Mouse (Mus musculus): ENCODE measurements around the gene Btbd9.

Gene Btbd9

GRCm38 (mm10) chr17:30598300-30598699 is 22.0 kb upstream of the Btbd9 start:
- DNase-seq (ENCODE audit: low read depth) = no peak

GRCm38 (mm10) chr17:30597786-30598185 is 21.5 kb upstream of the Btbd9 start:
- no peak for DNase-seq (ENCODE audit: low read depth)

DNA sequence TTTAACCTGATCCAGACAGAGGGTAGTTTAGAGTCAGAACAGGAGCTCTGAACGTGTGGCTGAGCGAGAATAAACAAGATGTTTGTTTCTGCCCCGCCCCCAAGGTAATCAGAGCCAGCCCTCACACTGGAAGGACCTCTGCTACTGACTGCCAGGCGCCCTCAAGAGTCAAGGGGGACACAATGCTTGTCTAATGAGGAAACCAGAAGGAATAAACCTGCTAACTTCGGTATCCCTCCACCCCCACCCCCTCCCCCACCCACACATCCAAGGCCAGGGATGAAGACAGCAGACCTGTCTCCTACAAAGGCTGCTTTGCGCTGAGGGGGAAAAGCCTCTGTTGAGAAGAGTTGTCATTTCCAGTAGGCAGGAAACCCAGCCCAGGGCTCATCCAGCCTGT is 18.6 kb upstream of the Btbd9 start:
- DNase-seq (ENCODE audit: low read depth) = no peak

GRCm38 (mm10) chr17:30594407-30594806 is 18.1 kb upstream of the Btbd9 start:
- DNase-seq (ENCODE audit: low read depth) = no peak

- peak; percentile 39 for DNase-seq (ENCODE audit: low read depth)
Measured at GRCm38 (mm10) chr17:30590417-30591198, 14.3 kb upstream of the Btbd9 start.

DNA sequence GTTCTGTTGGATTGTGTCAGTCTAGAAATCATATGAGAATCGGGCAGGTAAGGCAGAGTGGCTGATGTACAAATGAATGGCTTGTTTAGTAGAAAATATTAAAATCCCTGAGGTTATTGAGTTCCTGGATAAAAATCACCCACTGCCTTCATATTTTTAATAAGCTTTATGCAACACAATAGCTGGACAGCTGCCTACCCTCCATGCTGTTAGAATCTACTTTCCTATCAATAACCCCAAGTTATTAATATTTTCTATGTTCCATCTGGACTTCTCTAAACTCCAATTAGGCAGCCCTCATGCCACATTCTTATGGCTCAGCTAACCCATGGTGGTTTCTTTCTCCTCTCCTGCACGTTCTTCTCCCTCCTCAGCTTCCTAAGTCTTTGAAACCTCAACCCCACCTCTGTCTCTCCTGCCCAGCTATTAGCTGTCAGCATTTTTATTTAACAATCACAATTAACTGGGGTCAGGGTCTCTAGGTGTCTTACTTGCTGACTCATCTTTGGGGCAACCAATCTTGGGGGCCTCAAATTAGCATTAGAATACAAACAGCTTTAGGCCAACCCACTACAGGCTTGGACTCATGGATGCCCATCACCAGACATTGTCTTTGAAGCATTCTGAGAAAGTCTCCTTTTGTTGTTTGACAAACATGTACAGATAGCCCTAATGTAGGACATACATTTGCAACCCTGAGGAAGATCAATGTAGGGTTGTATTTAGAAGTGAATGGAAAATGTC is 7.1 kb upstream of the Btbd9 start:
- DNase-seq (ENCODE audit: low read depth) = no peak

- no peak for DNase-seq (ENCODE audit: low read depth)
Measured at GRCm38 (mm10) chr17:30582313-30582712, 6.0 kb upstream of the Btbd9 start.

DNA sequence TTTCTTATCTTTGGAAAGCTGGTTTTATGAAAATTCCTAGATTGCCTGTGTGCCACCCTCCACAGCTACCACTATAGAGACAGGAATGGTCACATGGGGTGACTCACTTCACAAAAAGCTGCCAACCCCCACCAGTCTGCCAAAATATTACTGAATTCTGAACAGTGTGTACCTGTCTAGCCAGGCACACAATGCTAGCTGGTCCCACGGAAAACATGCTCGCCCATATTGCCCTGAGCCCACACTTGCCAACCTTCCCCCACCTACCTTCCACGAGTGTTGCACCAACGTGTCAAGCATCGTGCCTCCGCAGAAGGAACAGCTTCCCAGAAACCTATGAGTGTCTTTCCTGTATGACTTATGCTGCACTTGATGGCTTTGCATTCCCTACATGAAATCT is 4.9 kb upstream of the Btbd9 start:
- DNase-seq (ENCODE audit: low read depth) = no peak

GRCm38 (mm10) chr17:30580781-30581180 is 4.5 kb upstream of the Btbd9 start:
- DNase-seq (ENCODE audit: low read depth) = no peak

DNA sequence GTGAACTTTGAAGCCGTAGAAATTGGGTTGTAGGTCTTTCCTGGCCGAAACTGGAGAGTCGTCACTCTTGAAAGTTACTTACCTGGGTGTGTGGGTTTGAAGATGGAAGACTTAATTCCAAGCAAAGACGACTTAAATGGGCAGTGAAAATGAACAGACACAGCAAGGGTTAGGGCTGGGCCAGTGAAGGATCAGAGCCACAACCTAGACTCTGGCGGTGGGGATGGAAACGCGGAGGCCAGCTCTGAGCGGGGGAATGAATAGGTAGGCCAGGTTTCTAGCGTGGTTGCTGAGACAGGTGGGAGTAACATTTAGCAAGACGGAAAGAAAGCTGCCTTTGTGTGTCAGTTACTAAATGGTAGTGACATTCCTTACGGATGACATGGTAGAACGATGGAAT is 658 bp upstream of the Btbd9 start:
- DNase-seq (ENCODE audit: low read depth) = no peak

- DNase-seq (ENCODE audit: low read depth) = no peak
Measured at GRCm38 (mm10) chr17:30575121-30575904, 975 bp downstream of the Btbd9 start.

DNA sequence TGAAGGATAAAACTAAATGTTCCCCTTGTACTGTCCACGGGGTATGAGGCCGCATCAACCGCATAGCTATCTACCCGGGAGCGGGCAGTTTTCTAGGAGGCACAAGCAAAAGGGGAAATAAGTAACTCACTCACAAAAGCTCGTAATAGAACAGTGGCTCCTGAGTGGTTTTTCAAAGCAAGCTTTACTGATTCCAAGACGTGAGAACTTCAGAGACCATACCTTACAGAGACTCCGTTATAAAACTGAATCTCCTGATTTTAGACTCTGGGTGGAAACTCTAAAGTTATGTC is 1.6 kb downstream of the Btbd9 start:
- no peak for DNase-seq (ENCODE audit: low read depth)

GRCm38 (mm10) chr17:30573990-30574782 is 2.1 kb downstream of the Btbd9 start:
- DNase-seq (ENCODE audit: low read depth) = no peak

DNA sequence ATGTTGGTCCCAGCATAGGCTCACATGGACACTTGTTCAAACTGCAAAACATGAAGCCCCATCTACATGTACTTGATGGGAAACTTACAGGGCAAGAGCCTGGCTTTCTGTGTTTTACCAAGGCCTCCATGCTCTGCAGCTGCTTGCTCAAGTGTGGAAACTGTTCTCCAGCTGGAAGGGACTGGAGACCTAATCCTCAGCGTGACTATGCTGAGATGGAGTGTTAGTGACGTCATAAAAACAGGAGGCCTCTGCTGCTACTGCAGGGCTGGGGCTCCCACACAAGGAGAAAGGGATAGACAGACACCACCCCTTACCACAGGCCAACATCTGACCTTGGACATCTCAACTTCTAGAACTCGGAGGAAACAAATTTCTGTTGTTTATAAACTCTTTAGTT is 5.3 kb downstream of the Btbd9 start:
- no peak for DNase-seq (ENCODE audit: low read depth)

- no peak for DNase-seq (ENCODE audit: low read depth)
Measured at GRCm38 (mm10) chr17:30570173-30570572, 6.1 kb downstream of the Btbd9 start.

GRCm38 (mm10) chr17:30568473-30568872 is 7.8 kb downstream of the Btbd9 start:
- DNase-seq (ENCODE audit: low read depth) = no peak

DNA sequence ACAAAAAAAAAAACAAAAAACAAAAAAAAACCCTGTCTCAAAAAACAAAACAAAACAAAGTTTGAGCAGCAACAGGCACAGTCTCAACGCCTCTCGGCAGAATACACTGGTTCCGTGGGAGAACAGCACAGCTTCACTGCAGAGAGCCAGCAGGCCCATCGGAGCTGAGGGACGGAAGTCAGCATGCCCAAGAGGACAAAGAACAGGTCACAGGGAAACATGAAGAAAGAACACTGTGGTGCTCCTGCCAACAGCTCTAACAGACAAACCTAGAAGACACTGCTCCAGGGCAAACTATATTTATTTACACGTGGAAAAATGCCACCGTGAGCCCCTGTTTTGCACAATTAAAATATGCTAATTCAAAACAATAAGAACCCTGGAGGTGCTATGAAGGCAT is 11.3 kb downstream of the Btbd9 start:
- DNase-seq (ENCODE audit: low read depth) = no peak

GRCm38 (mm10) chr17:30564407-30564806 is 11.9 kb downstream of the Btbd9 start:
- DNase-seq (ENCODE audit: low read depth) = no peak

GRCm38 (mm10) chr17:30563484-30564075 is 12.7 kb downstream of the Btbd9 start:
- DNase-seq (ENCODE audit: low read depth) = no peak

GRCm38 (mm10) chr17:30562770-30563169 is 13.5 kb downstream of the Btbd9 start:
- no peak for DNase-seq (ENCODE audit: low read depth)

- DNase-seq (ENCODE audit: low read depth) = no peak
Measured at GRCm38 (mm10) chr17:30559536-30559935, 16.8 kb downstream of the Btbd9 start.

DNA sequence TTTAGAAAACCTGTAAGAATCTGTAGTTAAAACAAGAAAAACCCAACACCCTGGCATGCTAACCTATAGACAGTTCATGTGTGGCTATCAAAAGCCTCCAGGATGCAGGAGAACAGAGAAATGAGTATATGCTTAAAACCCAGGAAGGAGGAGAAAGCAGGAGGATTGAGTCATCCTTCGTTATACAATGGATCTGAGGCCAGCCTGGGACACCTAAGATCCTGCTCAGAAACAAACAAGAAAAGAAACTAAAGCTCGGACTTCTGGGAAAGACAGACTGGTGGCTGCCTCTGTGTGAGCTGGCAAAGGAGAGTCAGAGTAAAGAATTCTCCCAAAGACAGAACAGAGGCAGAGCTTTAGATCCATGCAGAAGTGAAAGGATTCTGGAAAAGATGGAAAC is 17.7 kb downstream of the Btbd9 start:
- DNase-seq (ENCODE audit: low read depth) = no peak
